9 mouse cellular contexts compared by ENCODE assay signal in the genomic region with DNA sequence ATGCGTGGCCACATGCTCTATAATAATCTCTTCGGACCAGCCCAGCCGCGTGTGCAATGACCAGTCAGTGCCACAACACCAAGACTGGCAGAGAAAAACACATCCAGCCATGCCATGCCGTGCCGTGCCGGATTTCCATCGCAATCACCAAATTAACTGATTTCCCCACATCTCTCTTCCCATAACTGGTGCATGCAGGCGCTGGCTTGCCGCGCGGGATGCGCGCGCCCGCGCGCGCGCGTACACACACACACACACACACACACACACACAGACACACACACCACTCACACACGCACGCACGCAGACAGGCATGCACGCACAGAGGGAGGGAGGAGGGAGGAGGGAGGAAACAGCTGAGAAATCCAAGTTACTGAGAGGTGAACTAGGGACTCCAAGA. TPM values are rescaled to one million over a fixed set of nuclear protein-coding genes. Genes with fewer than 3 reads are reported as not detected.
A peak's percentile ranks its signal among the peaks of the same experiment; 100 is the strongest.
DNase-seq lines count a peak whose midpoint lies in the region; ATAC-seq and TF ChIP-seq lines count a peak whose summit lies in the region.
"Had no signal": no experiment of that assay in that cellular context is flagged by ENCODE, and none has a peak within 500 bp of the region (broad histone marks: within the 10 kb centered on the region; RNA-seq: fewer than 3 reads in every experiment).

No protein-coding gene starts in this region.

- TF ChIP-seq CTCF in olfactory bulb, adult 2 months (IDR thresholded peaks at IDR 0.05; ENCODE audit: insufficient read depth, low read depth, low read length), result no peak

- H3K27ac ChIP-seq in heart, embryonic 15.5 days, result no peak overlapping the region
- peak overlapping the region; percentile 40; the same call in 1 of the 2 replicates for H3K27ac ChIP-seq in forebrain, embryonic 13.5 days
- H3K27ac ChIP-seq in olfactory bulb, adult 2 months (ENCODE audit: insufficient read depth, low read depth, low read length), result peak overlapping the region; percentile 84

- H3K9me3 ChIP-seq in heart, embryonic 15.5 days (replicated peaks), result no peaks in the 10 kb centered on the region
- no peaks in the 10 kb centered on the region for H3K9me3 ChIP-seq in forebrain, embryonic 13.5 days (replicated peaks)

- H3K36me3 ChIP-seq in heart, embryonic 15.5 days, result no peaks in the 10 kb centered on the region
- H3K36me3 ChIP-seq in forebrain, embryonic 13.5 days (ENCODE audit: poor library complexity, severe bottlenecking), result no peaks in the 10 kb centered on the region
- H3K36me3 ChIP-seq: G1E had no signal

- H3K9ac ChIP-seq in heart, embryonic 15.5 days, result no peak overlapping the region
- H3K9ac ChIP-seq in forebrain, embryonic 13.5 days, result peak overlapping the region; percentile 64

- peak overlapping the region; percentile 69 for H3K4me2 ChIP-seq in heart, embryonic 15.5 days
- peak overlapping the region; percentile 70 for H3K4me2 ChIP-seq in forebrain, embryonic 13.5 days

- DNase-seq in heart, postnatal 4 days, result no peak
- DNase-seq in layer of hippocampus, postnatal 36 days, result peak; percentile 67 to 71
- DNase-seq in T-cell, adult 2 months (ENCODE audit: low spot score), result no peak

- peaks cover 36% of the 10 kb centered on the region for H3K27me3 ChIP-seq in heart, embryonic 15.5 days
- no peaks in the 10 kb centered on the region for H3K27me3 ChIP-seq in forebrain, embryonic 13.5 days

- peak overlapping the region; percentile 42 for H3K4me3 ChIP-seq in heart, embryonic 15.5 days
- peak overlapping the region; percentile 71 for H3K4me3 ChIP-seq in forebrain, embryonic 13.5 days
- peak overlapping the region; percentile 86 for H3K4me3 ChIP-seq in olfactory bulb, adult 2 months (ENCODE audit: insufficient read depth, low read depth, low read length)

- under 1% methylated on average over 22 of the region's 25 CpGs for WGBS in heart, embryonic 15.5 days
- 0% methylated on average over 25 of the region's 25 CpGs for WGBS in forebrain, embryonic 13.5 days
- WGBS in olfactory bulb, adult 2 months, result under 1% methylated on average over 25 of the region's 25 CpGs

- H3K4me1 ChIP-seq in heart, embryonic 15.5 days (replicated peaks), result peaks cover 18% of the 10 kb centered on the region
- H3K4me1 ChIP-seq in forebrain, embryonic 13.5 days, result peaks cover 18% of the 10 kb centered on the region
- H3K4me1 ChIP-seq in olfactory bulb, adult 2 months (ENCODE audit: control insufficient read depth, insufficient read depth, low read length), result 0 out of 2 replicates have a peak, but pooled peaks cover 2% of the 10 kb centered on the region

- no peak for ATAC-seq in heart, embryonic 15.5 days (replicated peaks; ENCODE audit: insufficient number of reproducible peaks, insufficient read depth, low FRiP score, low read depth)
- peak; percentile 11 for ATAC-seq in cerebellum, adult (ENCODE audit: insufficient number of reproducible peaks, low FRiP score, low TSS enrichment)
- peak; percentile 12; the same call in 1 of the 2 replicates for ATAC-seq in forebrain, embryonic 13.5 days
- no peak for ATAC-seq in granulocyte monocyte progenitor cell, adult 5-6 weeks (replicated peaks; ENCODE audit: poor library complexity, severe bottlenecking)

- TF ChIP-seq POLR2A in olfactory bulb, adult 2 months (IDR thresholded peaks at IDR 0.05; ENCODE audit: insufficient read depth, low read depth, low read length), result no peak

RNA-seq across cellular contexts. Expression of a gene that starts 2.9 kb away (rescaled TPM):
- polyA plus RNA-seq in heart, embryonic 15.5 days (2015; fragmentation: Nextera tagmentation; extraction: Ambion mirVana), result 0.20 TPM in 2 replicates
- total RNA-seq in heart, postnatal 4 days (2021), result under 1 TPM in 1 of 2 experiments, not detected in 1; 0.09 TPM
- polyA plus RNA-seq in forebrain, embryonic 13.5 days (2015; fragmentation: Nextera tagmentation; extraction: Ambion mirVana), result 11.6 and 13.7 TPM in 2 replicates
- total RNA-seq in layer of hippocampus, postnatal 36 days (2021), result 100 to 1,000 TPM; 224 to 229 TPM
- 42.2 and 342 TPM in 2 replicates for polyA plus RNA-seq in olfactory bulb, adult 2 months (2012; ENCODE audit: insufficient read depth, insufficient read length, low replicate concordance, missing spikeins)
- total RNA-seq in granulocyte monocyte progenitor cell, adult 5-6 weeks (2014; fragmentation: Nextera tagmentation), result not detected in 2 replicates
- total RNA-seq in granulocyte monocyte progenitor cell, adult 5-6 weeks (2017), result not detected in 2 replicates
- polyA plus RNA-seq: G1E had no signal

Comparison
In these comparisons a context has a peak if more than half of its experiments do, and no peak if none do; other contexts are left out.
1. ATAC-seq: peak in cerebellum, adult (single experiment) and forebrain, embryonic 13.5 days (single experiment); none in heart, embryonic 15.5 days (single experiment) and granulocyte monocyte progenitor cell, adult 5-6 weeks (single experiment).
2. DNase-seq: peak in layer of hippocampus, postnatal 36 days (2 of 2); none in heart, postnatal 4 days (single experiment) and T-cell, adult 2 months (single experiment).
3. RNA of a gene that starts 2.9 kb away (total RNA-seq): 224 to 229 TPM in layer of hippocampus, postnatal 36 days; 0.09 TPM in heart, postnatal 4 days and not detected in granulocyte monocyte progenitor cell, adult 5-6 weeks; every median in the first group is over 100 times any median in the second.
4. Peak in every context shown above with its lines, with median percentiles within 50 percentile points of each other: H3K4me3 ChIP-seq.